Mouse (Mus musculus) midbrain, embryonic 12.5 days (tissue): ENCODE measurements around the gene Pax2. TPM values are rescaled to one million over a fixed set of nuclear protein-coding genes. Genes with fewer than 3 reads are reported as not detected.

Source experiments
- ATAC-seq: fragments of 200-750 bp; cut with Nextera tagmentation; 2 replicates; pipeline ENCODE4 v1.8.0; 2017; ENCODE audit warnings: low read depth, moderate TSS enrichment, moderate library complexity; ENCODE audit not compliant: low FRiP score
- H3K27ac ChIP-seq: fragments of 300-500 bp; sonication (generic); replicated peaks from 2 replicates; pipeline ENCODE4 v1.5.1; 2016; ENCODE audit warnings: mild to moderate bottlenecking
- H3K27me3 ChIP-seq: fragments of 300-500 bp; sonication (generic); 2 replicates; pipeline ENCODE4 v1.6.1; 2016; ENCODE audit warnings: mild to moderate bottlenecking
- H3K36me3 ChIP-seq: fragments of 300-500 bp; sonication (generic); 2 replicates; pipeline ENCODE4 v1.6.1; 2016
- H3K4me1 ChIP-seq: fragments of 300-500 bp; sonication (generic); 2 replicates; pipeline ENCODE4 v1.6.1; 2016
- H3K4me2 ChIP-seq: fragments of 300-500 bp; sonication (generic); replicated peaks from 2 replicates; pipeline ENCODE4 v1.6.1; 2016; ENCODE audit warnings: mild to moderate bottlenecking, moderate library complexity
- H3K4me3 ChIP-seq: fragments of 300-500 bp; sonication (generic); 2 replicates; pipeline ENCODE4 v1.5.1; 2016; ENCODE audit warnings: mild to moderate bottlenecking
- H3K9ac ChIP-seq: fragments of 300-500 bp; sonication (generic); replicated peaks from 2 replicates; pipeline ENCODE4 v1.6.1; 2016; ENCODE audit warnings: mild to moderate bottlenecking, moderate library complexity
- H3K9me3 ChIP-seq: fragments of 300-500 bp; sonication (generic); 2 replicates; pipeline ENCODE4 v1.6.1; 2016; ENCODE audit warnings: mild to moderate bottlenecking
- WGBS: fragments of 180-500 bp; shearing (Covaris S2); methylation state at CpG from one replicate; pipeline ENCODE4 v1.1.7; 2016; 5-methylcytosine and 5-hydroxymethylcytosine counted together
- polyA plus RNA-seq: library from polyadenylated mRNA; unstranded; fragments of >200 nt; fragmentation: Nextera tagmentation; extraction: Ambion mirVana; gene quantifications from 2 replicates; pipeline ENCODE4 v1.2.1, GENCODE M21; 2016

The Pax2 gene
- polyA plus RNA-seq, 1 experiment from 2014 or later: 0.32 TPM

GRCm38 (mm10) chr19:44759531-44760118 lies 3.8 kb downstream of the Pax2 start:
- no peak overlapping the region for H3K4me2 ChIP-seq
- under 1% methylated on average over 37 of the region's 37 CpGs for WGBS
- no peak for ATAC-seq

DNA sequence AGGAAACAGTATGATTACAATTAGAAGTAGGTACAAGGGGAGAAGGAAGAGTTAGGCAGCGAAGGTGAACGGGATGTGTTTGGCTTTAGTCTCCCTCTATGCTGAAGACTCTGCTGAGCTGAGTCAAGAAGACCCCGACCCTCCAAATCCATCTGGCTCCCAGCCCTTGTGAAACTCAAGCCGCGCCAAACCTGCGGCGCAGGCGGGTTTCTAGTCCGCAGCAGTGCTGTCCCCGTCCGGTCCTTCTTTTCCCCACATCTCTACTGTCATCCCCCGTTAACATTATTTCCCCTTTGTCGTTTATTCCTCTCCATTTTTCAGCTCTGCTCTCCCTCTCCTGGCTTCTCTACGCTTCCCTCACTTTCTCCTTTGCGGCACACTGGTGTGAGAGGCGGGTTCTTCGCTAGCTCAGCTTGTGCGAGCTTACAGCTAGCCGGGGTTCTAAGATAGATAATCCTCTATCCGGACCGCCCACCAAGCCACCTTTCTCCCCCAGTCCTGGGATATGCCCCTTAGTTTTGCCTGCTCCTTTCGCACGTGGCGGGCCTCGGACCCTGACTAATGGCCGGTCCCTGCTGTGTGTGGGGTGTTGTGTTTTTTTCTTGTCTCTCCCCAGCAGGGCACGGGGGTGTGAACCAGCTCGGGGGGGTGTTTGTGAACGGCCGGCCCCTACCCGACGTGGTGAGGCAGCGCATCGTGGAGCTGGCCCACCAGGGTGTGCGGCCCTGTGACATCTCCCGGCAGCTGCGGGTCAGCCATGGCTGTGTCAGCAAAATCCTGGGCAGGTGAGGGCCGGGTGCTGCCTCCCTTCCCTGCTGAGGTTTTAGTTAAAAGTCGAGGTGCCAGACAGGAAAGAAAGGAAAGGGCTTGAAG lies 4.7 kb downstream of the Pax2 start:
- H3K27ac ChIP-seq: no peak overlapping the region
- H3K9ac ChIP-seq: no peak overlapping the region
- no peaks in the 10 kb centered on the region for H3K9me3 ChIP-seq
- no peak overlapping the region for H3K4me3 ChIP-seq
- H3K27me3 ChIP-seq: peaks cover 95% of the 10 kb centered on the region
- ATAC-seq: no peak
- 1% methylated on average over 39 of the region's 39 CpGs for WGBS
- H3K4me1 ChIP-seq: peaks cover 34% of the 10 kb centered on the region
- no peak overlapping the region; the same call in 1 of the 2 replicates for H3K4me2 ChIP-seq
- no peaks in the 10 kb centered on the region for H3K36me3 ChIP-seq

More at GRCm38 (mm10) chr19:44759531-44760118, 3.8 kb downstream of the Pax2 start:
- Histone ChIP-seq H3K27ac (no peak overlapping the region), H3K9me3 (no peaks in the 10 kb centered on the region), H3K4me1 (peaks cover 40% of the 10 kb centered on the region), H3K36me3 (no peaks in the 10 kb centered on the region), H3K4me3 (peak overlapping the region; percentile 2), H3K9ac (no peak overlapping the region), H3K27me3 (peaks cover 95% of the 10 kb centered on the region)

- 71% methylated on average over 7 of the region's 7 CpGs for WGBS
- no peak overlapping the region for H3K27ac ChIP-seq
- no peak overlapping the region for H3K4me2 ChIP-seq
- no peak overlapping the region for H3K9ac ChIP-seq
- H3K27me3 ChIP-seq: peaks cover 88% of the 10 kb centered on the region
- no peak for ATAC-seq
- H3K36me3 ChIP-seq: no peaks in the 10 kb centered on the region
- no peak overlapping the region for H3K4me3 ChIP-seq
- peaks cover 18% of the 10 kb centered on the region for H3K4me1 ChIP-seq
- H3K9me3 ChIP-seq: no peaks in the 10 kb centered on the region
Measured at GRCm38 (mm10) chr19:44762121-44762621, 6.3 kb downstream of the Pax2 start.

DNA sequence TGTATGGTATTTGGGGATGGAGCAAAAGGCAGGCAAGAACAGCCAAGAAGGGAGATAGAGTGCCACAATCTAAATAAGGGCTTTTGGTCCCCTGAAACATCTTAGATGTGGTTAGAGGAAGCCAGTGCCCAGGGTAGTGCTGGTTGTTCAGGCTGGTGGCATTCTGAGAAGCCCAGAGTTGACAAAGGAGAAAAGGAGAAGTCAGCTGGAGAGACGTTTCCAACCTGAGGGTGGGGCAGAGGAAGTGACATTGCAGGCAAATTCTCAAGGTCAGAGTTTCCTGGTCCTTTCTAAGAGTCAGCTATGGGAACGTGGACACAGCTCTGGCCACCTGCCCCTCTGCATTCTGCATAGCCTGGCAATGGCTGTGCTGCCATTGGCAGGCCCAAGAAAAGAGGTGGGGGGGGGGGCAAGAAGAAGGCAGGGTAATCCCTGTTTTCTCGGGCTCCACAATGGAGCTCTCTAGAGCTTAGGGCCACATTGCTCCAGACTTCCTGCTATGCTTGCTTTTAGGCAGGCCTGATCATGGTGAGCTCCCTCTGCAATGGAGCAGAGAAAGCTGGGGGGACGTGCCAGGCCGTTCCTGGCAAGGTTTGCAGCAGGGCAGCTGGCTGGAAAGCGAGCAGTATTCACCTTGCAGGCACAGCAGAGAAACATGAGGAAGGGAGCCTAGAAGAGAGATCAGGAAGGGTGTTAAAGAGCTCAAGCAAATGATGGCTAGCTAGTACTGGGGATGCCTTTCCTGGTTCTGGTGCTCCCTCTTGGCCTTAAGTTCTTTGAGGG lies 14.6 kb downstream of the Pax2 start:
- H3K9ac ChIP-seq: no peak overlapping the region
- H3K4me1 ChIP-seq: no peaks in the 10 kb centered on the region
- no peak for ATAC-seq

DNA sequence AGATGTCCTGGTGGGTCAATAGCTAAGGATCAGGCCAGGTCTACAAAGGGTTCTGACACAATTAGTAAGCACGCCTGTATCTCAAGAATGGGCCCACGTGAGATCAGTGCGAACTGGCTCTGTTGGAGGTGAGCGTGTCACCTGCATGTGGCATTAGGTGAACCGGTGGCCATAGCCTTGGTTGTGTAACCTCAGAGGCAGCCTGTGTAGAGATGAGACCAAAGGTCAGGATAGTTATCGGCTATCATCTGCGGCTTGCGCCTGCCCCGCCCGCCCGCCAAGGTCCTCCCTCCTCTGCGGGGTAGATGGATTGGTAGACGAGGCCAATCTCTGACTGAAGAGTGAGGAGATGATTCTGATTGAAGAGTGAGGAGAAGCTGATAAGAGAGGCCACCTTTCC lies 15.7 kb downstream of the Pax2 start:
- H3K9ac ChIP-seq: no peak overlapping the region
- H3K4me2 ChIP-seq: no peak overlapping the region
- H3K4me1 ChIP-seq: no peaks in the 10 kb centered on the region
- ATAC-seq: no peak
- WGBS: 91% methylated on average over 13 of the region's 13 CpGs
- no peaks in the 10 kb centered on the region for H3K36me3 ChIP-seq
- no peak overlapping the region for H3K27ac ChIP-seq
- H3K27me3 ChIP-seq: peaks cover 27% of the 10 kb centered on the region
- H3K4me3 ChIP-seq: no peak overlapping the region
- H3K9me3 ChIP-seq: no peaks in the 10 kb centered on the region

More for the DNA sequence above, 14.6 kb downstream of the Pax2 start:
- no peak overlapping the region for H3K4me3 ChIP-seq
- H3K27me3 ChIP-seq: peaks cover 30% of the 10 kb centered on the region
- no peak overlapping the region for H3K27ac ChIP-seq
- WGBS: 57% methylated on average over 6 of the region's 6 CpGs
- no peak overlapping the region for H3K4me2 ChIP-seq
- no peaks in the 10 kb centered on the region for H3K36me3 ChIP-seq
- no peaks in the 10 kb centered on the region for H3K9me3 ChIP-seq

DNA sequence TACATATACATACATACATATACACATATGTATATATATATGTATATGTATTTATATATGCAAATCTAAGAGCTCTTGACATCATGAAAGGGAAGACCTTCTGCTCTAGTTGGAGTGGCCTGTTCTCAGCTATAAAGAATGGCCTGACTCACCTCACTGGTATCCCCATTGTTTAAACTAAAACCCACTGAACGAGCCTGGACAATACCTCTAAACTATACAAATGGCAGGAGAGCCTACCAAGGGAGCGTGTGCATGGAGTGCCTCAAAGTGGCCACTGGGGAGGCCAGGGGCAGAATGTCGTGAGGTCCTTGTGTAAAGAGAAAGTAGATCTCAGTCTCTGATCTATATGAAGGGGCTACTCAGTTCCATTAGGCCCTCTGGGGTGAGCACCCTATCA lies 26.1 kb downstream of the Pax2 start:
- H3K4me3 ChIP-seq: no peak overlapping the region
- no peak overlapping the region for H3K9ac ChIP-seq
- H3K4me1 ChIP-seq: no peaks in the 10 kb centered on the region
- H3K36me3 ChIP-seq: no peaks in the 10 kb centered on the region
- ATAC-seq: no peak
- H3K9me3 ChIP-seq: no peaks in the 10 kb centered on the region
- H3K4me2 ChIP-seq: no peak overlapping the region
- peaks cover 10% of the 10 kb centered on the region for H3K27me3 ChIP-seq
- WGBS: 62% methylated on average over 3 of the region's 3 CpGs
- no peak overlapping the region for H3K27ac ChIP-seq

DNA sequence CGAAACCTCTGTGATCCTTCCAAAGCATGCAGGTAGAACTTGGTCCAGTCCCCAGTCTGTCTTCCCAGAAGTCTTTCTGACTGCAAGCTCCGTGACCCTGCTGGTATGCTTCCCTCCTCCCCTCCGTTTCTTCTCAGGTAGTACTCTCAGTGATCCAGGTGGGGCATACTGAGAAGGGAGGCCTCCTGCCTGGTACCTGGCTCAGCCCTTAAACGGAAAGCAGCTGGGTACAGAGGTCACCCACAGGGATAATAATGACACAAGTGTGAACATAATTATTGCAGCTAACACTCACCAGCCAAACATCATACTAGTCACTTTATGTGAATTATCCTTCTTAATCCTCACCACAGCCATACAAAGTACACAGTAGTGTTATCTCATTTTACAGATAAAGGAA lies 28.5 kb downstream of the Pax2 start:
- Histone ChIP-seq H3K36me3 (no peaks in the 10 kb centered on the region), H3K9ac (no peak overlapping the region), H3K27ac (no peak overlapping the region), H3K4me3 (no peak overlapping the region), H3K9me3 (no peaks in the 10 kb centered on the region), H3K27me3 (peaks cover 23% of the 10 kb centered on the region), H3K4me2 (no peak overlapping the region), H3K4me1 (no peaks in the 10 kb centered on the region)
- no peak for ATAC-seq
- 67% methylated on average over 4 of the region's 4 CpGs for WGBS

DNA sequence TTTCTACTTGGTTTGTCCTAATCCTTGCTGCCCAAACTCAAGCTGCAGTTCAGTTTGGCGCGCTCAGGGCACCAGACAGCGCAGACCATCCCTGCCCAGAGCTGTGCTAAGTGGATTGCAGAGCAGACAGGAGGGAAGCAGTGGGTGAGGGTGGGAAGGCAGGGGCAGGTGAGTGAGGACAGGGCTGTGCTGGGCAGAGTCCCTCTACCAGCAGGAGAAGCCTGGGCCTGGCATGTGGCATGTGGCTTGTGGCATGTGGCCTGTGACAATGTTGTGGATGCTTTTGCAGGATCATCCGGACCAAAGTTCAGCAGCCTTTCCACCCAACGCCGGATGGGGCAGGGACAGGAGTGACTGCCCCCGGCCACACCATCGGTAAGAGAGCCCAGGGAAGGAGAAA lies 32.6 kb downstream of the Pax2 start:
- 83% methylated on average over 8 of the region's 8 CpGs for WGBS
- Histone ChIP-seq H3K9me3 (no peaks in the 10 kb centered on the region), H3K4me1 (no peaks in the 10 kb centered on the region)

DNA sequence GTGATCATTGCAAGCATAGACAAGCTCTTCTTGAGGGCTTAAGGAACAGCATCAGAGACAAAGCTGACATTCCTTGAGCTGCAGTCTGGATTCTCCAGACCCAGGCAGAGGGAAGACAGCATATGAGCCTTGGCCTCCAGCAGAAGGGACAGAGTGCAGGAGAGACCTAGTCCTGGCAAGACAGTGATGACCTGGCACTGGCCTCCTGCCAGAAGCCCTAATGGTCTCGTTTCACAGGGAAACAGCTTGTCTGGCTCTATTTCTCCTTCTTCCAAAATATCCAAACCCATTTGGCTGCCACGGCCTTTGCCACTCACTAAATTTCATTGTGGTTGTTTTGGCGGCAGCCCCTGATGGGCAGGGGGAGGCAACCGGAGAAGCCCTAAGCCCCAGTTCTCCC lies 36.1 kb downstream of the Pax2 start:
- H3K27me3 ChIP-seq: peaks cover 12% of the 10 kb centered on the region
- no peak overlapping the region for H3K4me3 ChIP-seq
- peaks cover 7% of the 10 kb centered on the region; the same call in 1 of the 2 replicates for H3K4me1 ChIP-seq
- H3K4me2 ChIP-seq: no peak overlapping the region
- H3K9ac ChIP-seq: no peak overlapping the region
- no peaks in the 10 kb centered on the region for H3K9me3 ChIP-seq
- H3K36me3 ChIP-seq: no peaks in the 10 kb centered on the region
- ATAC-seq: no peak
- H3K27ac ChIP-seq: no peak overlapping the region
- 83% methylated on average over 4 of the region's 4 CpGs for WGBS

More for the DNA sequence above, 32.6 kb downstream of the Pax2 start:
- Histone ChIP-seq H3K9ac (no peak overlapping the region), H3K4me2 (no peak overlapping the region), H3K36me3 (no peaks in the 10 kb centered on the region), H3K27me3 (peaks cover 19% of the 10 kb centered on the region), H3K27ac (no peak overlapping the region), H3K4me3 (no peak overlapping the region)
- ATAC-seq: no peak

GRCm38 (mm10) chr19:44797110-44798060 lies 41.5 kb downstream of the Pax2 start:
- Histone ChIP-seq H3K4me1 (peaks cover 20% of the 10 kb centered on the region), H3K9ac (0 out of 2 replicates have a peak overlapping the region, but pooled peaks have one; percentile 6), H3K4me2 (peak overlapping the region; percentile 6; the same call in 1 of the 2 replicates), H3K9me3 (no peaks in the 10 kb centered on the region), H3K4me3 (no peak overlapping the region), H3K36me3 (no peaks in the 10 kb centered on the region), H3K27me3 (peaks cover 5% of the 10 kb centered on the region; the same call in 1 of the 2 replicates), H3K27ac (peak overlapping the region; percentile 65)
- 36% methylated on average over 21 of the region's 21 CpGs for WGBS
- no peak for ATAC-seq

DNA sequence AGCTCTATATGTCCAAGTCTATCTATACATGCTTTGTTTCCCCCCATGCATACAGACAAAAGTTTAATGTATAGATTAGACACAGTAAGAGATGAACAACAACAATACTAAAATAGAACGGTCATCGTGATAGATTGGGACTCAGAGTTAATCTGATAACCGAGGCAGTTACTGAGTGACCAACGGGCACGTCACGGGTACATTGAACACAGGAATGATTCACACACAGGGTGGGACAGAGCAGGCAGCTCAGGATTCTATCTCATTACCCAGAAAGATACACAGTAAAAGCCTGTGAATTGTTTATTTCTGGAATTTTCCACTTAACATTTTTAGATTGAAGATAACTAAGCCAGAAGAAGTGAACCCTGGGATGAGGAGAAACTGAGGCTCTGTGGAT lies 42.9 kb downstream of the Pax2 start:
- H3K4me2 ChIP-seq: no peak overlapping the region
- H3K36me3 ChIP-seq: no peaks in the 10 kb centered on the region
- H3K9me3 ChIP-seq: no peaks in the 10 kb centered on the region
- H3K4me3 ChIP-seq: no peak overlapping the region
- no peak overlapping the region for H3K27ac ChIP-seq
- WGBS: 87% methylated on average over 6 of the region's 6 CpGs
- no peak for ATAC-seq
- H3K27me3 ChIP-seq: peaks cover 5% of the 10 kb centered on the region; the same call in 1 of the 2 replicates
- H3K9ac ChIP-seq: no peak overlapping the region
- peaks cover 27% of the 10 kb centered on the region for H3K4me1 ChIP-seq
